Mouse (Mus musculus) adrenal gland, postnatal 4 days (tissue): Measurements from ENCODE around the gene Tnnt2. TPM values are rescaled to one million over a fixed set of nuclear protein-coding genes. Genes with fewer than 3 reads are reported as not detected.
A peak's percentile ranks its signal among the peaks of the same experiment; 100 is the strongest.

Source experiments
- DNase-seq, 2 experiments: peaks; one replicate each; pipeline ENCODE4 v3.0.0; 2021 to 2022; ENCODE audit warnings: low spot score in 2 of 2, mixed read lengths in 2 of 2
- total RNA-seq, 2 experiments: library from RNA; stranded (reverse); gene quantifications; 2 replicates each; pipeline ENCODE4 v1.2.3; 2021

The Tnnt2 gene
- total RNA-seq, 2 experiments from 2014 or later: 2.4 to 4.2 TPM

- DNase-seq: no peak
Observed at GRCm38 (mm10) chr1:135854591-135855343, 18.6 kb downstream of the Tnnt2 start.

DNA sequence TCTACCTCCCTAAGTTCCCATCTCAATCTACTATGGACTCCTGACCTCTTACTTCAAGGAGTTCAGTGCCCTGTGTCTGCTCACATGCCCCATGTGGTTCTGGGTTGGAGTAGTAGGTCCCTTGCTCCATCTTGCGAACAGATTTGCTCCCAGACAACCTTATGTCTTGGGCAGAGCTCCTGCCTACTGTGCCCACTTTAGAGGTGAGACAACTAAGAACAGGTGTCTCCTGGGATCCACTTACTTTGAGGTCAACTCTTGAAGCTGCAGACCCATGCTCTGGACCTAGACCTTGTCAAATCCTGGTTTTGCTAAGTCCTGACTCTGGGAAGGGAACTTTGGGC, 19.2 kb downstream of the Tnnt2 start:
- no peak for DNase-seq

DNA sequence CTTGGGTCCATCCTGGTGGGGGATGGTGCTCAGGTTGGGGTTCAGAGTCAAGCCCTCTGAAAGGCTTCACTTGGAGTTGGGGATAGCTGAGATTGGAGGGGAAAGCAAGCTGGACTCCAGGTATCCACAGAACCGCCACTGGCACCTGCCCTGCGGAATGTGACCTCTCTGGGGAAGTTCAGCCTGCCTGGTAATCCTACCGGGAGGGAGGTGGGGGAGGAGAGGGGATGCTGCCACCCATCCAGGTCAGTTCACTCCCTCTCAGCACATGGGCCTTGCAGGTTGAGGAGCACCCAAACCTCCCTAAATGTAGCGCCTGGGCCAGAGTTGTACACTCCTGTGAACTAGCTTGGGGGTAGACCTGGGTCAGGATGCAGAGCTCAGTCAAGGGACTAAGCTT, 19.9 kb downstream of the Tnnt2 start:
- no peak for DNase-seq

DNA sequence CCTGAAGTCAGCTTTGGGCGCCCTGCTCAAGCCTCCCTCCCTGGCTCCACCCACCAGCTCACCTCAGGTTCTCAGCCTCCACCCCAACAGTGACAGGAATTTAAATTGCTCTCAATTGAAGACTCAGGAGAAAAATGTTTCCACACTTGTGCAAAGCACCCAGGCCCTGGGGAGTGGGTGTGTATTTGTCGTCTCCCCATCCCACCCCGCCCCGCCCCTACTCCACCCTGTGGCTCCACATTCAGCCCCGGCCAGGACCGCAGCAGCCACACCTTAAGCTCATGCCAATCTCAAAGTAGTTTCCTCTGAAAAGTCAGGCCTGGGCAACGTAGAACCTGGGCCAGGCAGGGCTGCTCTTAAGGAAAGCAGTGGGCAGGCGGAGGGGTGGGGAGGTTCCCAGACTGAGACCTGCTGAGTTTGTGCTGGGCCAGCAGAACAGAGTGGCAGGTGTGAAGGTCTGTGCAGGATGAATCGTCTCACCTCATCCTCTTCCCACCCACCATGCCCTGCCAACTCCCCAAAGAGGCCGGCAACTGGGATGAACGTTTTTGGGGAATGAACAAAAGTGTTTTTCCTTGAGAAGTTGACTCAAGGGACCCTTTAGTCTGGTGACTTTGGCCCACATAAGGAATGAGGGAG, 21.1 kb downstream of the Tnnt2 start:
- no peak for DNase-seq

GRCm38 (mm10) chr1:135858533-135858932, 22.4 kb downstream of the Tnnt2 start:
- DNase-seq: no peak

DNA sequence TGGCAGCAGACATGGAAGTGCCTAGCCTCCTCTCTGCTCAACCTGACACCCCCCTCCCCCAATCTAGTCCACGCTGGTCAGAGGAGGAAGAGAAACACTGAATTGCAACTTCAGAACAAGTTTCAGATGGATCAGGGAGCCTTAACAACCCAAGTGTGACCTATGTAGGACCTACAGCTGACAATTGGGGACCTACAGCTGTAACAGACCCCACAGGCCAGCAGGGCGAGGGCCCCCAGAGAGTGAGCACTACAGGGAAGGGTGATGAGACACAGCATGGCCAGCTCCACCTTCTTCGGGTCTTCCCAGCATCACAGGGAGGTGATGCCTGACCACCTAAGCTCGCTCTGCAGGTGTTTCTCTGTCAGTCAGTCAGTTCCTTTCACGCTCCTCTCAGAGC, 24.9 kb downstream of the Tnnt2 start:
- no peak for DNase-seq

DNA sequence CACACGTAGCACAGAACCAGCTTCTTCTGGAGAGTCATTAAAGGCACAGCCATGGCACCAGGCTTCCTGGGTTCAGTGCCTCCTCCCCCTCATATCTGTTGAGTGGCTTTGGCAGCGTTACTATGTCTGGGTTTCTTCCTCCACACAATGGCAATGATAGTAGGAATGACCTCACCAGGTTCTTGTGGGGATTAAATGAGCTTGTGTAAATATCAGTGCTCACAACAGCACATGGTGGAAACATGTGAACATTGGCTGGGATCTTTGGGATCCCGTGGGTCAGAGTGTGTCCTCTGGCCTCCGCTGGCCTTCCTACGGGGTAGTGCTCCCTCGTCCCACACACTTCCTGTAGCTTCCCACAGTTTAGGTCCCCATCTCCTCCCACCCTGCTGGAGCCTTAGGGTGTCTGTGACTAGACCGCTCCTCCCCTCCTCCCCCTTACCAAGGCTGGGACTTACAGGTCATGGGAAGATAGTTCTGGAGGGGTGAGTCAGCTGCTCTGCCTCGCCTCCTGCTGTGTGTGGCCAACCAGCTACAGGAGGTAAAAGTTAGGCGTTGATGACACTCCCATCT, 25.9 kb downstream of the Tnnt2 start:
- no peak for DNase-seq

GRCm38 (mm10) chr1:135862561-135862960, 26.4 kb downstream of the Tnnt2 start:
- no peak for DNase-seq

DNA sequence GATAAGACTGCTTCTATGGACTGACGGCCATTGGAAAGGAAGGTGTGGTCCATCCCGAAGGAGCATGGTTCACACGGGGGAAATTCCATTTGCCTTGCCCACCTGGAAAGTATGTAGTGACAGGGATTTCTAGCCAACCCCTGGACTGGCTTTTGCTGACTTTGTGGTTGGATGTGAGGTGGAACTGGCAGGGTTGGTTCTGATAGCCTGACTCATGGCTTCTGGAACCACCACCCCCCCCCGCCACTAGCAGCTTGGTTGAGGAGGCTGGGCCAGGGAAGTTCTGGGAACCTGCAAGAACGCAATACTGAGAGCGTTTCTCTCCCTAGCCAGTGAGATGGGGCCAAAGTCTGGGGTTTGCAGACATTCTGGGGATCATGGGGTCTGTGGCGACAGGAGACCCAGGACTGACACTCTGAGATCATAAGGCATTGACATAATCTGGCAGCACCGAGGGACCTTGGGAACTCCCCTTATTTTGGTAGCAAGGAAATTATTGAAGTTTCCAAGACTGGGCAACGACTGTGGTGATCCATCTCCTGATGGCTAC, 27.7 kb downstream of the Tnnt2 start:
- no peak for DNase-seq

DNA sequence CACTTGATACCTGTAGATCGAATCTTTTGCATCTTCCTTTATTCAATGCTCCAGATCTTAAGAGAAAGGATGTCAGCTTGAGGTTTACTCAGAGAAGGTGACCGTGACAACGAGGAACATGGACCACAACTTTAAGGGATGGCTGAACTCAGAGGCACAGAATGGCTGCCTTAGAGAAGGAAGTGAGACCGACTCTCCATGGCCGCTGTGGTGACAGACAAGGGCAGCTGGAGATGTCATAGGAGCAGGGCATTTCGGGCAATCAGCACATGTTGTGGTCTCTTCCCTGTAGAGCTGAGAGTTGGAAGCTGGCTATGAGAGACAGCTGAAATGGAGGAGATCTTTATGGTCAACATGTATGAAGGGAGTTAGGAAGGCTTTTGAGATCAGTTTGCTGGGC, 28.7 kb downstream of the Tnnt2 start:
- DNase-seq: no peak

- DNase-seq: peak; percentile 61 to 76
Observed at GRCm38 (mm10) chr1:135865518-135866194, 29.5 kb downstream of the Tnnt2 start.

- no peak for DNase-seq
Observed at GRCm38 (mm10) chr1:135868570-135868969, 32.4 kb downstream of the Tnnt2 start.

DNA sequence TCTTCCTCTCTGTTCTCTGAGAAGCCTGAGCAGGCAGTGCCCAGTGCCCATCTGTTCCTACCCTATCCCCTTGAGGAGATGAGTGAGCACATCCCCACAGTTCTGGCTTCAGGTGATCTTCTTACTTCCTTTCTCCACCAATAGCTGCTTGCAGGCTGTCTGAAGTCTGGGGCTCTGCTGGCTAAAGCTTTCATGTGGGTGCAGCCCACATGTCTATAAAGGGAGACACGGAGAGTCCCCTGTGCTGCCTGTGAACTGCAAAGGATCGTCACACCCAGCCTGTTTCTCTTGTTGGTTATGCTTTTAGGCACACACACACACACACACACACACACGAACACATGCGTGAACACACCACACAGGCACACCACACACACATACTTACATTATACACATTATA, 36.8 kb downstream of the Tnnt2 start:
- no peak for DNase-seq

DNA sequence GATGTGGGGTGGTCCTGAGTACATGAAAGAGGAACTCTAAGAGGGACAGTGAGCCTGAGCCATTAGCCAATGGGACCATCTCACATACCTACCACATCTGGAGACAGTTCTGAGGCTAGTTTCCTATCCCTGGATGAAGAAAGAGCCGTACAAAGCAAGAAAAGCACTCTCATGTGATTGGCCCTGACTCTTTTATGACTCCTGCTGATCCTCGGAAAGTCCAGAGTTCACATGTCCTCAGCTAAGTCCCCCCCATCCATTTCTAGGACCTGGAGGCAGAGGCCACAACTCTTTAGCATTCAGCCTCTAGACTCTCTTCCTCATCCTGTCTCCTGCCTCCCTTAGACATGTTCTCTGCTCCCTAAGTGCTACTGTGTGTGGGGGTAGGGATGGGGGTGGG, 41.1 kb downstream of the Tnnt2 start:
- DNase-seq: no peak

DNA sequence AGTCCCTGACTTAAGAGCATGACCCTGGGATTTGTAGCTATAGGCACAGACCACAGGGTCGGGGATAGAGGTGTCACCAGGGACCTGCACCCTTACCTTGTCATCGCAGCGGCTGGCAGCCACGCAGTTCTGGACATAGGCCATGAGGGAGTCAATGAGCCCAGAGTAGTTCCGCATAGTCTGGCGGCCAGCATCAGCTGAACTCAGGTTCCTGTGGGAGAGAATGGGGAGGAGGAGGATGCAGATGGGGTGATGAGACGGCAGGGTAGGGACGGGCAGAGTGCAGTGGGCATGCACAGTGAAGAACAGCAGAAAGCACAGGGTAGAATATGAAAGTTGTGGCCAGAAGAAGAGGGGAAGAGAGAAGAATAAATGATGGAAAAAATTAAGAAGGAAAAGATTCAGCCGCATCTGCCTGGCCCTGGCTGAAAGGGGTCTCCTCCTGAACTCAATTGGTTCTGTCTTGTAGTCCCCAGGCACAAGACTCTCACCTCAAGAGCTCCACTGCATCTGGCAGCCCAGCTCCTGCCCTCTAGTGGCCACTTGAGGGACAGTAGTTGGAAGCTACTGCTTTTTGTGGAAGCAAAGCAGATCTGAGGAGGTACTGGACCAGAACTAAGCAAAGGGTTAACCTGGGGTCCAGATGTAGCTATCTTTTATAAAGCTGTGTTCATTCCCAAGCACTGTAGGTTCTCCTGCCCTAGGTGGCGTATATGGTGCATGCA, 46.4 kb downstream of the Tnnt2 start:
- peak in 1 of 2 experiments; percentile 35 for DNase-seq

DNA sequence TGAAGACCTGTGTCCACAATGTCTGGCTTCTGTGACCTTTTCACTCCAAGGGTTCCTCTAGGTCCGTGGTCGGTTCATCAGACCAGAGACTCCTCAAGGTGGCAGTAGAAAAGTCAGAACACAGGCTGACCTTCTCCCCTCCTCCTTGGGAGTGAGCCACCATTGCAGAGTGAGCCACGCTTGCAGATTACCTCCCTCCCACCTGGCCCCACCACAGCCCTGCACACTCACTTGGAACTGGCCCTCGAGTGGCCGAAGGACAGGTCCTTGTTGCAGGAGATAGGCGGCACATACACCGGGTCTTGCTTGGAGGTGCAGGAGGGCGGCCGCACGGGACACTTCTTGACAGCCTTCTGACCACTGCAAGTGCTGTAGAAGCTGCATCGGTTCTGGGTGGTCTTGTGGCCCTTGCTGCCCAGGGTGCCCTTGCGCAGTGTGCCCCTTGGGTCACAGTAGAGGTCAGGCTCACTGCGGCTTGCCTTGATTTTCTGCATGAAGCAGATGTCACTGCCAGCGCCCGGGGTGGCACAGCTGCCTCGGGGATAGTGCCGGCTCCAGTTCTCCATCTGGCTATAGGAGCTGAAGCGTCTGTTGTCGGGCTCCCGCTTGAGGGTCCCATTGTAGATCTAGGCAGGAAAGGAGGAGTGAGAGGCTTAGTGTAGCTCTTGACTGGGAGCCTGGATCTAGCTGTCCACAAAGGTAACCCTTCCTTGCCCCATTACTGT, 53.5 kb downstream of the Tnnt2 start:
- no peak for DNase-seq

- no peak for DNase-seq
Observed at GRCm38 (mm10) chr1:135891424-135892216, 55.5 kb downstream of the Tnnt2 start.

- no peak for DNase-seq
Observed at GRCm38 (mm10) chr1:135892233-135892632, 56.1 kb downstream of the Tnnt2 start.

GRCm38 (mm10) chr1:135892764-135893163, 56.6 kb downstream of the Tnnt2 start:
- no peak for DNase-seq

DNA sequence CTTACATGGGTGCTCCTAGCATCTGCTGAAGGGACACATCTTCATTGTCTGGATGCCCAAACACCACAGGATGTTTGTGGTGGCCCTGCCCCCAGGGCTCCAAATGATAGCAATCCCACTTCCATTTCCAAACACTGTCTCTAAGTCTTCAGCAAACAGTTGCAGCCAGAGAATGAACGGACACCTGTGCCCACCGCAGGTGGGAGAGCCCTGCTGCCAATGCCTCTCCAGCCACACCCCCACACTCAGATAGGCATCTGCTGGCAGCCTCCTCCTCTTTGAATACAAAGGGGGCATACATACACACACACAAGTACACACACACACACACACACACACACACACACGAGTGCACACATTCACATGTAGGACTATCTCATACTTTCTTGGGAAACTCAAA, 57.2 kb downstream of the Tnnt2 start:
- no peak for DNase-seq
